Mouse (Mus musculus) urinary bladder, postnatal 25 days (tissue): ENCODE results near the gene Aplnr.

Experiments
- DNase-seq: peaks from one replicate; pipeline ENCODE4 v3.0.0; 2022; ENCODE audit warnings: low spot score

Gene Aplnr

DNA sequence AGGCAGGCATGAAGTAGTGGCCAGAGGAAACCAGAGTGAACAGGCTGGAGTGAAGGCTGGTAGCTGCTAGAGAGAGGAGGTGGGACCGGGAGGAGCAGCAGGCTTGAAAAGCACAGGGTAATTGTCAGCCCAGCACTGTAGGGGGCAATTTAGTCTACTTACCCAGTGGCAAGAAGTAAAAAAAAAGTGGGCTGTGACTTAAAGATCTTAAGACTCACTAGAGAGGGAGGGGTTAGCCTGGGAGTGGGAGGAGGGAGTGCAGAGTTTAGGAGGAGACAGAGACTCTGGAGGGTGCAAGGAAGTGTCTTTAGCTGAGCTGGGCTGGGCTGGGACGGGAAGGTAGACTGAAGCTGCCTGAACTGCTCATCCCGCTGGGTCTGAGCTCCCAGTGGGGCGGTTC lies at the start of gene Aplnr:
Gene Aplnr (plus strand): TSS at position 137 of the 400 bp plus-strand sequence.
- no peak for DNase-seq

DNA sequence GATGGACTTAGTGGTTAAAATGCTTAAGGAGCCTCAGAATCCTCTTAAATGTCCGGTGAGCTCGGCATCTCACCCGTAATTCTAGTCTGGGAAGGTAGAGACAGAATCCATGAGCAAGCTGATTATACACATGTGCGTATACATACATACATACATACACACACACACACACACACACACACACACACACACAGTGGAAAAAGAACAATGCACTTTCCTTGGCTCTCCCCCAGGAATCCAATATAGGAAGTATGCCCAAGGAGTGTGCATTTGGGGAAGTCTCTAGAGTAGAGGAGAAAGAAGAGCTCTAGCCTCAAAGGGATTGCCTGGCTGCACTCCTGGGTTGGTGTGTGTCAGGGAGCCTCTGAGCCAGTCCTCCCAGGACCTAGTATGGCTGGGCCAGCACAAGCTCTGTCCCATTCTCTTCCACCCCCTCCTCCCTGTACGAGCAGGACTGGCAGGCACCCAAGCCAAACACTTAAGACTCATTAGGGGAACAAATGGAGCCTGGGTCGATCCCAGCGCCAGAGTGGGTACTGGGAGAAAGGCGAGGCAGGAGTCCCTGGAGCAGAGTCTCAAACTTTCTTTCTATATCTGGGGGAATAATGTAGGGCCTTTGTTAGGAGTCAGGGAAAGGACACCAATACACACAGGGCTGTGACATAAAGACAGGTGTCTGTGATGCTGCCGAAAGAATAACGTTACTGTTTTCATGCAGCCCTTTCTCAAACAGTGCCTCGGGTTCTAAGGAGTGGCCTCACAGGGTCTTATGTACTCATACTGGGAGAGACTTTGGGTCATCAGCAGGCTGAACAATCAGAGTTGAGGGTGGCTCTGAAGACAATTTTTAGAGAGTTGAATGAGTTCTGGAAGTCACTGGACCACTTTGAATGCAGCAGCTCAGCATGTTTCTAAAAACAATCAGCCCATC lies 47.0 kb upstream of the Aplnr start:
- no peak for DNase-seq

DNA sequence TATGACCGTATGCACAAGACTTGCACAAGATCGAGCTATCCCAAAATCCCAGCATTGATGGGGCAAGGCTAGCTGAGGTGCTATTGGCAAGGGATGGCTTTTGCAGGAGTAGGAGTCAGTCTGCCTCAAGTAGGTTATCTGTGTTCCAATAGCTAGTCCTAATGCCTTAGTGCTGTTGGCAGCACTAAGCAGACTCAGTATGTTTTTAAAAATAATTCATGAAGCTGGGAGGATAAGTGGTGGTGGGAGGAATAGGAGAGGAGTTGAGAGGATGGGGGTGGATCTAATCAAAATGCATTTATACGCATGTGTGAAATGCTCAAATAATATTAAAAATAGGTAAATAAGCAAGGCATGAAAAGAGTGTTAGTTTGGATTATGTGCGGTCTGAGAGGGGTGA lies 44.7 kb upstream of the Aplnr start:
- DNase-seq, result no peak

DNA sequence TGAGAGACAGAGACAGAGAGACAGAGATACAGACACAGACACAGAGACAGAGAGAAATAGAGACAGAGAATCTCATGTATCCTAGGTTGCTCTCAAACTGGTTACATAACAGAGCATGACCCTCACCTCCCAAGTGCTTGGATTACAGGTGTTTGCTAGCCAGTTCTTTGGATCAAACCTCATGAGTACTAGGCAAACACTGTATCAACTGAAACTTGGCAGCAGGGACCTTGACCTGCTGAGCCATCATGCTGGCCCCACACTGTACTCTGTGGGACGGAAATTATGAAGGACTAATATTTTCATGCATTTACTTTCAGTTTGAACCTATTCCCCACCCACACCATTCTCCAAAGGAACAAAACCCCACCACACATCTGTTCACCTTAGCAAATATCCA lies 42.6 kb upstream of the Aplnr start:
- no peak for DNase-seq

DNA sequence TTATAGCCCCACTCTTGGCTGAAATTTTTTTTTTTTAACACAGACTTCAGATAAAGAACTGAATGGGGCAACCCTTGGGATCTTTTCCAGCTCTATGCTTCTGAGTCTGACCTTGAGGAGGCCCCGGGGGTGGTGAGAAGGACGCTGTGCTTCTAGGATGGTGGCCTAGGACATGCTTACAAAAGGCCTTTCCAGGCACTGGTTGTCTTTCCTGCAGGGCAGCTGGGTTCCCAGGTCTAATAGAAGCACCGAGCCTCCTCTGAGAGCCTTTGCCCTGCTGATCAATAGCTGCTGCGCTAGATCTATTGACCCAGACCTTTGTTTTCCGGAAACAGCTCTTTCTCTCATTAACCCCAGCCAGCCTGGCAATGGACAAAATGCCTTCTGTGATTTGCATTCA lies 40.1 kb upstream of the Aplnr start:
- no peak for DNase-seq

DNA sequence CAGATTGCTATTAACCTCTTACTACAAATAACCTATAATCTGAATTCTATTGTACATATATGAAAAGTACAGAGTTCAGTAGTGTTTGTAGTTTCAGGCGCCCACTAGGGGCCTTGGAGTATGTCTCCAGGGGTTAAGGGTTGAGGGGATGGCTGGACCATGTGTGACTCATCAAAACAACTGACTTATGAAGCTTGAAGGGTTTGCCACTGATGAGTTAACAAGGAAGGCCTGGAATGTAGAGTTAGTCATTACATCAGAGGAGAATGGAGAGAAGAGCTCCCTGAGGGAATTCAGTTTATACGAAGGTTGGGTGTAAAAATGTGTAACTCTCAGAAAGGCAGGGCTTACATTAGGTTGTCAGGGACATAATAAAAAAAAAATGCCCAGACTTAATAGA lies 38.0 kb upstream of the Aplnr start:
- no peak for DNase-seq

DNA sequence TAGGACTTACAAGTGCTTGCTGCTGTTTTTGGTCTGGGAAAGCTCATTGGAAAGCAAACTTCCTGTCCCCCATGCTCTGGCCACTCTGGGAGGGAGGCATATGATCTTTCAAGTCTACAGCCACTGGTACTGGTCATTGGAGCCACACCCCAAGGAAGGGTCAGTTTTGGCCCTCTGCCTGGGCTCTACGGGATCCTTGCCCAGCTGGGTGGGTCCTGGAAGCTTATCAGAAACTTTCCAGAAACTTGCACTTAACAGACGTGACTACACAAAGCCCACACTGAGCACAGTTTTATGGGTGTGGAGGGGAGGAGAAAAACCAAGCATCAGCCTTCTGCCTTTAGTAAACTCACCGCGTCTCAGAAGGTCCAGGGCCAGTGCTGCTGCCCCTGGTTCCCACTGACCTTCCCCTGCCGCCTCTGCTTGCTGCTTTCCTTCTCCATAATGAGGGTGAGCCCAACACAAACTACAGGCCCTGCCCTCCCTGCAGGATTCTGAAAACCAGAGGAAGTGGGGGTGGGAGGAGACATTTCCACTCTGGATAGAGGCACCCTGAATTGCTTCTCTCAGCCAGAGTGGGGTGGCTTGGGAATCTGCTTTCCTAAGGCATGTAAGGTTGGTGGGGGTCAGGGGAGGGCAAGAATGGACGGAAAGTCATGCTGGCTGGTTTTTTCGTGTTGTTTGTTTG lies 37.1 kb upstream of the Aplnr start:
- peak; percentile 45 for DNase-seq

DNA sequence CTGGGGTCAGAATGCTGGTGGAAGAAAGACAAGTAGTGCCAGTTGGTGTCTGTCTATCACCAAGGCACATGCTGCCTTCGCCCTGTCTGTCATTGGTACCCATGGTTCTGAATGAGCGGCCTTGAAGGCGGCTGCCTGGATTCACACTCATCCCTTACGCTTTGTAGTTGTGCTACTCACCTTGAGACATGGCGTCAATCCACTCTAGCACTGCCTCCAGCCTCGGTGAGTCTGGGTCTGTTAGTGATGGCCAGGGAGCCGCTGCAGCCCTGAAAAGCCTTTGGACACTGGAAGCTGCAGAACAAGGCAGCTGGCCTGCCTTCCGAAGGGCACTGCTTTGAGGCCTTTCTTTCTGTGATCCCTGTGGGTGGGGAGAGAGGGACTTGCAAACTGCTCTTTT lies 32.8 kb upstream of the Aplnr start:
- no peak for DNase-seq

DNA sequence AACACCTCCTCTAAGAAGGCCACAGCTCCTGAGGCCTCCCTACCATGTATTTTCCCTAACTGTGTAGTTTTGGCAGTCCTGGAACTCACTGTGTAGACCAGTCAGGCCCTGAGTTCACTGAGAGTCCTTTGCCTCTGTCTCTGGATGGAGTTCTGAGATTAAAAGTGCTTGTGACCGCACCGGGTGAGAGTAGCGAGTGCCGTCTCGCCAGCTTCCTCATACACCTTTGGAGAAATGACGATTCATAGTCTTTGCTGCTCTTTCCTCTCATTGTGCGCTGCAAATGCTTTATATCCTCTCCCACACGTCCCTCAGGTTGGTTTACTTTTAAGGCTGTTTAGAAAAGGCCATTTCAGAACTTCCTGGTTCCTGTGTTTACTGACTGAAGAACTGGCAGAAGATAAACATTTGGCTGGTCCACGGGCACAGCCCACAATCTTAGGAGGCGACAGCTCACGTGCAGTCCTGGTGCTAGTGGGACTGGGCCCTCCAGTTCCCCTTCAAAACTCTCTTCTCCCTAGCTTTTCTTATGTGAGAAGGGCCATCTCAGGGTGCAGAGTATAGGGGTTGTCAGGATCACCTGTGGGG lies 30.5 kb upstream of the Aplnr start:
- DNase-seq, result no peak

DNA sequence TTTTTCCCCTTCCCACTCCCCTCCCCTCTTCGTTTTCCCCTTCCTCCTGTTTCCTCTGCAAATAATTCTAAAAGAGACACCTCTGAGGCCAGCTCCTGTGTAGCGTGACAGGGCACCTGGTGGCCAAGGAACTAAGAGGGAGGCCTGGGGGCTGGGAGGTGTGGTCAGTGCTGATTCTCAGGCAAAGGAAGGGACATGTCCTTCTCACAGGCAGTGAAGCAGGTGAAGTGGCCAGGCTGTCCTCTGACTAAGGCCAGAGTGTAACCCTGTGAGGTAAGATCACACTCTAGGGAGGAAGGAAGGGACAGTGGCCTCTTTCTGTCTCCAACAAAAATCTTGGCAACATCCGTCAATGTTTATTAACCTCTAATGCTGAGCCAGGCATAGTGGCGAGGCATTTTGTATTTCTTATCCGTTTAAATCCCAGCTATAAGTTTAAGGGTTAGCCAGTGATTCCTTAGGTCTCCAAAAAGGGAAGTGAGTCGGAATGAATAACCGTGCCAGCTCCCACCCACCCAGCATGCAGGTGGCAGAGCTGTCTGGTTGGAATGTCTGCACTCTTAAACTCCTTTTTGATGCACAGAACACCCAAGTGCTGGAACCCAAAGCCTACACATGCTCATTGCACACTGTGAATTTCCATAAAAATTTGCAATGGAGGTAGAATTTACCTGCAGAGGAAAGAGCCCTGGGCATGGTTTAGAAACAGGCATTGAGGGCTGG lies 29.8 kb upstream of the Aplnr start:
- DNase-seq, result no peak

DNA sequence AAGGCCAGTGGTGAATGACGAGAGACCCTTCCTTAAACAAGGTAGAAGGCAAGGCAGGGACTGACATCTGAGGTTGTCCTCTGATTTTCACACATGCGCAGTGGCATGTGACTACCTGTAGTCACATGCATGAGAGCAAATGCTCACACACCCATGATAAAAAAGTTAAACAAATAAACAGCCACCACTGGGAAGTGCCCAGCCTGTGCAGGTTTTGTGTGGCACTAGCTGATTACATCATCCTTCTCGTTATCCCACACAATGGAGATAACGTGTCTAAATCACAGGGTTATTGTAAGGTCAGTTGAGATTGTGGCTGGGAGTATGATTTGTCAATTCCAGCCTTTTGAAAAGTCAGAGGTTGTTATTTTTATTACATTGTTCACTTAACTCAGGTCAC lies 29.1 kb upstream of the Aplnr start:
- DNase-seq, result no peak

DNA sequence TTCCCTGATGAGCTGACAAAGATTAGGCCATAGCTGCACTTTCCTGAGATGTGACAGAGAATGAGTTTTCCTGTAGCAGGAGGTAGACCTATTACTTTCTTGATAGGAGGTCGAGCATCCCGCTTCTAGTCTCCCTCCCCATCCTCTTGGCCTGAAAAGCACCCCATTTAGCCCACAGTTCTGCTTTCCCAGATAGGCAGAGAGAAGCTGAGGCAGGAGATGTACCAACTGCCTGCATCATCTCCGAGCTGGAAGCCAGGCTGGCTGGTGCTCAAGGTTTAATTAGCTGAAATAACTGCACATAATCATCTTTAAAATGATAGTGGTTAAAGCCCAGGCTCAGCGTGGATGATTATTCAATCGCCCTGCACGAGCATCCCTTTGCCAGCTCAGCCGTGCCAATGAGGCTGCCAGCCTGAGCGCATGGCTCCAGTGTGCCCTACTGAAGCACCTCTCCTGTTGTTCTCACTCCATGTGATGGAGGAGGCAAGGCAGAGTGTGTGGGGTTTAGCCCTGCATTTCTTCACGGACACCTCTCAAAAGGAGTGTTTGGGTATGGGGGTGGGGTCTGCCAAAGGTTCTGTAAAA lies 25.6 kb upstream of the Aplnr start:
- no peak for DNase-seq

DNA sequence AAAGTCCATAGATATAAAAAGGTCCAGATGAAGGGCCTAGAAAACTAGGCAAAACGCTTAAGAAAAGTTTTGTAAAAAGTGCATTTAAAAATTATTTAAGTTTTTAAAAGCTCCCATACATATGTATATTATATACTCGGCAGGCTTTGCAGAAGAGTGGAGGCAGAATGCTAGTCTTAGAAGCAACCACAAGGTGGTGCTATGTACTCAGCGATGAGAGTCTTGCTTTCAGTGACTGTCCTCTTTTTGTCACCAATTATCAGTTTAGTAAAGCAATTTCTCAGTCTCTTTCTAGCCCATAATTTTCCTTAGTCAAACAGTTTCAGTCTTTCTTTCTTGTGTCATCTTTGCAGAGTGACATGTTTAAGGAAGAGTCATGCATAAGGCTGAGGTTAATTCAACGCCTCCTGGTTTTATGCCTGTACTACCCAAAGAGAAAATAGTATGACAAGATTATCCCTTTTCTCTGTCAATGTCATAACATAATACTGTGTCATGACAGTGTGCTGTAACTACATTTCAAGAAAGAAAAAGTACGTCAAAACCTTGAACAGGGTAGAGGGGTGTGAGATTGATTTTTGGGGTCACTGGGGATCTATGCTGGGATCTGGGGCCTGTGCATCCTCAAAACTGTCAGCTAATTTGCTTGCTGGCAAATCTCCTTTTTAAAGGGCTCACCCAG lies 12.7 kb upstream of the Aplnr start:
- DNase-seq, result no peak

DNA sequence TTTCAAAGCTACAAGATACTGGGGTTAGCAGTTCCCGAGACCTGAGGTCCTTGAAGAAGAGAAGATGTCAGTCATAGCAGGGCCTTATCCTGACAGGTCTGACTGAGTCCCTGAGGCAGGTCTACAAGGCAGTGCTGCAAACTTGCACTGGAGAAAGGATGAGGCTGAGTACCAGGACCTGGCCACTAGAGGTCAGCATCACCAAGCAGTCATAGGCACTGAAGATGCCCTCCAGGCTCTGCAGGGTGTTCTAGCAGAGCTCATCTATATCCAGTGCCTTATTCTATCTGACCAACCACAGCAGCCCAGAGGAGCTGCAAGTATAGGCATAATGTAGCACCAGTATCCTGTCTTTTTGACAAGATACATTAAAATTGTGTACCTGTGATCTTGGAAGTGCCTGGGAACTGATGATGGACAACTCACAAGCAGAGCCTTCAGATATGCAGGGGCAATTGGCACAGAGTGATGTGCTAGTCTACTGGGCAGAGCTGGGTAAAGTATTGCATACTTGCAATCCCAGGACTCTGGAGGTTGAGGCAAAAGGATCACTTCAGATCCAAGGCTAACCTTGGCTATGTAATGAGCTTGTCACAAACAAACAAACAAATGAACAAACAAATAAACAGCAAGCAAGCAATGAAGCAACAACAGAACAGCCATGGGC lies 12.0 kb upstream of the Aplnr start:
- DNase-seq, result peak; percentile 55

DNA sequence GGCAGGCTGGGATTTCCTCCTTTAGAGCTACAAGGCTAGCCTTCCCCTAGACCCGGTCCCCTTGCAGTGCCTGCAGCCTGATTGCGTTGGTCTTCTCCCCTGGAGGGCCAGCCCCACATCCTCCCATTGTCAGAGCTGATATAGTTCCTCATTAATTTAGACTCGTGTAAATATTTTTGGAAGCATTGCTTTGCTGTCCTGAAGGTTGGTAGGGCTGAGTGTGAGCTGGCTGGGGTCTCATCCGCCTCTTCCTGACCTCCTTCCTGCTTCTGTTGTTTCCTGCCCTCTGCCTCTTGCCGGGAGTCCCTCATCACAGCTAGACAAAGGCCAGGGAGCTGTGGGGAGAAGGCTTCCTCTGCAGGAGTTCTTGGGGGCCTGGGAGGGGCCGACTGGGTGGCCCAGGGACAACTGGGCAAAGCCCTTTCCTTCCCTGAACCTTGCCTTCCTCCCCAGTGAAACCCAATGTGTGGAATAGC lies 6.5 kb upstream of the Aplnr start:
- DNase-seq, result no peak

DNA sequence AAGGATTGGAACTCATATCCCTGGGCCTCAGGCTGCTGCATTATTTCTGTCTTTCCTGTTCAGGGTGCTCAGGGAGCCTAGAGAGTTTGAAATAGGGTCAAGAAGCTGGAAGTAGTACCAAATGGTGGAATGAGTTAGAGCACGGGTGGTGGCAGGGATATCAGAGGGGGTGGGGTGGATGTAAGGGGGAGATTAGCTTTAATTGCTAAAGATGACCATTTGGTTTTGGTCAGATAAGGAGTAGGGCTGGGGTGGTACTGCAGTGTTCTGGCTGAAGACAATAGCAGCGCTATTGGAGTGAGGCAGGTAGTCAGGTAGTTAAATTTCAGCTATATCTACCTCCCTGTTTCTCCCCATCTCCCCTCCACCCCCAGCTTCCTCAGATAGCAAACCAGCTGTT lies 4.8 kb upstream of the Aplnr start:
- no peak for DNase-seq

DNA sequence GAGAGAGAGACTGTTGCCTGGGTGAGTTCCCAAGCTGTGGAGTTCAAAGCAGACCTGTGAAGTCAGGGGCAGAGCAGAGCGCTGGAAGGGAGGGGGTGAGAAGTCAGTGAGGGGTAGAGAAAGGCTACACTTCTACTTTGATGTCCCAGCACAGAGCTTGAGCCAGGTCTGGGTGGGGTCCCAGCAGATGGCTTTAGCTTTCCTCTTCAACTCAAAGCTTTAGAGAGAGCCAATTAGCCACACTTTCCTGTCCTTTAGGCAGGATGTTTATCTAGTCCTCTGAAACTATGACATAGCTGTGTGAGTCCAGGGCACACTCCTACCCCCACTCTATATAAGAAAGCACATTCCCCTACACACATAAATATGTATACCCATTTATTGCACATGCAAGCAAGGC lies 4.3 kb upstream of the Aplnr start:
- DNase-seq, result no peak

DNA sequence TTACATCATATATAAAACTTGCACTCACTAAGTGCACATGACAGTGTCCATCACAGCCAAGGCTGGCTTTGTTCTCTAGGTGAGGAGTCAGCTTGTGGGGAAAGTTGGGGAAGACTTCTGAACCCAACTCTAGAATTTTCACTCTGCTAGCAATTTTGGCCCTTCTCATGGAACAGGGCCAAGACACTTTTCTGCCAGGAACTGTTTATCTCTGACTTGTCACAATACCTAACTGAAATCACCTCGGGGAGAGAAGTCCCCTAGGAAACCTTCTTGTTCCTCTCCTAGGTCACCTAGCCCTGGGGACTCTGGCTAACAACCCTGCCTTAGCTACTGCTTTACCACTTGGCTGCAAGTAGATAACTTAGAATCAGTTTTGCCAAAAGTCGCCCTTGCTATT lies 3.8 kb upstream of the Aplnr start:
- DNase-seq, result no peak

DNA sequence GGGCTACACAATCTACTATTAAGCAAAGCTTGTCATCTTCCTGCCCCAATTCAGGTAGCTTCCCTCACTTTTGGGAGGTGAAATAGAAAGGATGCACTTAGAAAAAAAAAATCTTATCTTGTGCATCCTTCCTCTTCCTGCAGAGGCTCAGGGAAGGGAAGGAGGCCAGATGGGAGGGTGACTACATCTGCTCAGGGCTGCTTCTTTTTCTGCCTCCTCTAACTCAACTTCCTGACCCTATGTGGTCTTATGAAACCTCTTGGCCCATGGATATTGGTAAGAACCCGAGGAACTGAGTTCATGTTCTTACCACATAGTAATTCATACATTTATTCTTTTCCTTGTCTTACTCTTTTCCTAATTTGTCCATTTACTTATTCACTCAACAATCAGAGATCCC lies 926 bp upstream of the Aplnr start:
- no peak for DNase-seq

DNA sequence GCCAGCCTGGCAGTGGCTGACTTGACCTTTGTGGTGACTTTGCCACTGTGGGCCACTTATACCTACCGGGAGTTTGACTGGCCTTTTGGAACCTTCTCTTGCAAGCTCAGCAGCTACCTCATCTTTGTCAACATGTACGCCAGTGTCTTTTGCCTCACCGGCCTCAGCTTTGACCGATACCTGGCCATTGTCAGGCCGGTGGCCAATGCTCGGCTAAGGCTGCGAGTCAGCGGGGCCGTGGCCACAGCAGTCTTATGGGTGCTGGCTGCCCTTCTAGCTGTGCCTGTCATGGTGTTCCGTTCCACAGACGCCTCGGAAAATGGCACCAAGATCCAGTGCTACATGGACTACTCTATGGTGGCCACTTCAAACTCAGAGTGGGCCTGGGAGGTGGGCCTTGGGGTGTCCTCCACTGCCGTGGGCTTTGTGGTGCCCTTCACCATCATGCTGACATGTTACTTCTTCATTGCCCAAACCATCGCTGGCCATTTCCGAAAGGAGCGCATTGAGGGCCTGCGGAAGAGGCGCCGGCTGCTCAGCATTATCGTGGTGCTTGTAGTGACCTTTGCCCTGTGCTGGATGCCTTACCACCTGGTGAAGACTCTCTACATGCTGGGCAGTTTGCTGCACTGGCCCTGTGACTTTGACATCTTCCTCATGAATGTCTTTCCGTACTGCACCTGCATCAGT lies 951 bp downstream of the Aplnr start:
- DNase-seq, result no peak
